Mouse (Mus musculus) ES-Bruce4 (cell line): ENCODE data around the gene Frmpd4.

Experiments
- CTCF ChIP-seq: IDR thresholded peaks from one replicate; pipeline ENCODE4 v1.8.1; 2011; ENCODE audit warnings: low read depth, low read length
- POLR2A ChIP-seq: IDR thresholded peaks from one replicate; pipeline ENCODE4 v1.8.1; 2011; ENCODE audit warnings: low read length; ENCODE audit not compliant: insufficient read depth

DNA sequence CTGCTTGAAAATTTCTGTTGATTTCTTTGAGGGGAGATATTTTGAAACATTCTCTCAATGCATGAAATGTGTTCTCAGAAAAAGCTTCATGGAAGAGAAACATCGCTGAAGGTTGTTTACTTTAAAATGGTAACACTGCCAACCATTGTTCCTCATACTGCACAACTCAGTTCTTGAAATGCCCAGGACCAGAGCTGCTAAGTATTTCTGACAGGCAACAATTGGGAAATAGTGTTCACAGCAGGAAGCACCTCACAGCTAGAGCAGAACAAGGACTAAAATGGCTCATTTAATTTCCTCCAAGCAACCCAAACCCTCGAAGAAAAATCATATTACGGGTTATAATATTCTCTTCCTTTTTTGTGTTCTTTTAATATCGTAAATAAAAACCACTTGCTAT lies 1054.5 kb downstream of the Frmpd4 start:
- no peak for TF ChIP-seq POLR2A
- TF ChIP-seq CTCF = no peak
